12 mouse cellular contexts compared by ENCODE assay signal in the genomic region with DNA sequence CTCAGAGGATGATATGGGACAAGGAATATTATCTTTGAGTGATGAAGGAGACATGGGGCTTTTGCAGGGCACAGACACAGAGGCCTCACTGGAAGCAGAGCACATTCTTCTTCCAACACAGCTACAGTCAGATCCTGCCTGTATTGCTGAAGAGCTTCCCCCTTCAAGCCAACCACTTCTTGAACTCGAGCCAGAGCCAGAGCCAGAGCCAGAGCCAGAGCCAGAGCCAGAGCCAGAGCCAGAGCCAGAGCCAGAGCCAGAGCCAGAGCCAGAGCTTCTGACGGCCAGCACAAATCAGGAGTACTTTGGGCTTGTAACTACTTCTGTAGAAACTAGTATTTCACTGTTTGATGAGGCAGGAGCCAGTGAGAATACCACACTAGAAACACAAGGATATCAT.
A peak's percentile ranks its signal among the peaks of the same experiment; 100 is the strongest.
DNase-seq lines count a peak whose midpoint lies in the region; ATAC-seq and TF ChIP-seq lines count a peak whose summit lies in the region.
"Had no signal": no experiment of that assay in that cellular context is flagged by ENCODE, and none has a peak within 500 bp of the region (broad histone marks: within the 10 kb centered on the region; RNA-seq: fewer than 3 reads in every experiment).

No protein-coding gene starts in this region.

- WGBS in lung, adult 2 months, result 58% methylated on average over 2 of the region's 2 CpGs
- WGBS in stomach, postnatal 0 days, result 78% methylated on average over 2 of the region's 2 CpGs

- TF ChIP-seq CTCF in lung, adult 2 months (IDR thresholded peaks at IDR 0.05; ENCODE audit: insufficient read depth, low read length), result no peak
- TF ChIP-seq CTCF in stomach, postnatal 0 days (IDR thresholded peaks at IDR 0.05; ENCODE audit: low read depth), result no peak

- H3K27ac ChIP-seq in stomach, postnatal 0 days (replicated peaks), result no peak overlapping the region
- H3K27ac ChIP-seq: embryonic facial prominence, embryonic 13.5 days; liver, embryonic 13.5 days; midbrain, embryonic 10.5 days had no signal

- no peak overlapping the region for H3K9ac ChIP-seq in stomach, postnatal 0 days (ENCODE audit: low read length)
- H3K9ac ChIP-seq: embryonic facial prominence, embryonic 13.5 days; liver, embryonic 13.5 days had no signal

- no peaks in the 10 kb centered on the region for H3K36me3 ChIP-seq in stomach, postnatal 0 days (ENCODE audit: control insufficient read depth, insufficient read depth, low read length)
- H3K36me3 ChIP-seq: embryonic facial prominence, embryonic 13.5 days; liver, embryonic 13.5 days; midbrain, embryonic 10.5 days had no signal

- no peak for TF ChIP-seq EP300 in stomach, postnatal 0 days (optimal IDR thresholded peaks at IDR 0.05)

- H3K4me1 ChIP-seq in lung, adult 2 months (ENCODE audit: control insufficient read depth, insufficient read depth, low read length), result no peaks in the 10 kb centered on the region
- no peaks in the 10 kb centered on the region for H3K4me1 ChIP-seq in stomach, postnatal 0 days (replicated peaks; ENCODE audit: control insufficient read depth, insufficient read depth)
- H3K4me1 ChIP-seq: embryonic facial prominence, embryonic 13.5 days; liver, embryonic 13.5 days; midbrain, embryonic 10.5 days had no signal

- no peak overlapping the region for H3K4me3 ChIP-seq in lung, adult 2 months (replicated peaks; ENCODE audit: extremely low read depth, low read depth, low read length)
- H3K4me3 ChIP-seq in stomach, postnatal 0 days (ENCODE audit: low read depth, low read length), result no peak overlapping the region
- H3K4me3 ChIP-seq: embryonic facial prominence, embryonic 13.5 days; liver, embryonic 13.5 days; midbrain, embryonic 10.5 days had no signal

- peak; percentile 9 to 19 for DNase-seq in frontal cortex, postnatal 10 days (ENCODE audit: low spot score in 2 of 2)
- no peak for DNase-seq in frontal cortex, postnatal 36 days (ENCODE audit: low spot score in 2 of 2)
- peak; percentile 6 for DNase-seq in lung, adult 2 months
- DNase-seq in lung, postnatal 4 days, result no peak
- peak; percentile 43 for DNase-seq in gastrocnemius, postnatal 10 days
- DNase-seq in lung, postnatal 14 days, result peak; percentile 7
- no peak for DNase-seq in stomach, postnatal 0 days (ENCODE audit: low spot score)
- no peak for DNase-seq in retina, postnatal 1 day
- DNase-seq: B cell, adult 2 months; liver, embryonic 13.5 days had no signal

- no peak for ATAC-seq in stomach, postnatal 0 days (ENCODE audit: low FRiP score, low TSS enrichment)

- TF ChIP-seq POLR2A in lung, adult 2 months (IDR thresholded peaks at IDR 0.05; ENCODE audit: borderline replicate concordance, extremely low read depth, low read depth, low read length), result no peak

- no peaks in the 10 kb centered on the region for H3K9me3 ChIP-seq in stomach, postnatal 0 days (ENCODE audit: control insufficient read depth, low read length)
- H3K9me3 ChIP-seq: embryonic facial prominence, embryonic 13.5 days; liver, embryonic 13.5 days; midbrain, embryonic 10.5 days had no signal

- no peaks in the 10 kb centered on the region for H3K27me3 ChIP-seq in stomach, postnatal 0 days (ENCODE audit: control insufficient read depth, insufficient read depth, low read length)
- H3K27me3 ChIP-seq: embryonic facial prominence, embryonic 13.5 days; liver, embryonic 13.5 days had no signal

- H3K4me2 ChIP-seq in stomach, postnatal 0 days (replicated peaks; ENCODE audit: low read depth), result no peak overlapping the region
- H3K4me2 ChIP-seq: embryonic facial prominence, embryonic 13.5 days; liver, embryonic 13.5 days had no signal

Comparison
In these comparisons a context has a peak if more than half of its experiments do, and no peak if none do; other contexts are left out.
1. DNase-seq: peak in frontal cortex, postnatal 10 days (2 of 2), lung, adult 2 months (single experiment), gastrocnemius, postnatal 10 days (single experiment) and lung, postnatal 14 days (single experiment); none in frontal cortex, postnatal 36 days (0 of 2), lung, postnatal 4 days (0 of 2), stomach, postnatal 0 days (single experiment) and retina, postnatal 1 day (single experiment).